Mouse (Mus musculus): ENCODE measurements around the gene Nxph3.
A peak's percentile ranks its signal among the peaks of the same experiment; 100 is the strongest.

The Nxph3 gene

GRCm38 (mm10) chr11:95490104-95490503, 24.3 kb downstream of the Nxph3 start:
- DNase-seq: no peak

GRCm38 (mm10) chr11:95487237-95487636, 27.1 kb downstream of the Nxph3 start:
- DNase-seq: no peak

- no peak for DNase-seq
Measured at GRCm38 (mm10) chr11:95485634-95486033, 28.7 kb downstream of the Nxph3 start.

- DNase-seq: no peak
Measured at GRCm38 (mm10) chr11:95480662-95481061, 33.7 kb downstream of the Nxph3 start.

- DNase-seq: no peak
Measured at GRCm38 (mm10) chr11:95479458-95479857, 34.9 kb downstream of the Nxph3 start.

GRCm38 (mm10) chr11:95476323-95476722, 38.0 kb downstream of the Nxph3 start:
- peak; percentile 60 for DNase-seq

- no peak for DNase-seq
Measured at GRCm38 (mm10) chr11:95473456-95473855, 40.9 kb downstream of the Nxph3 start.

GRCm38 (mm10) chr11:95472942-95473341, 41.4 kb downstream of the Nxph3 start:
- DNase-seq: no peak

GRCm38 (mm10) chr11:95467731-95468130, 46.6 kb downstream of the Nxph3 start:
- DNase-seq: no peak

GRCm38 (mm10) chr11:95462168-95462567, 52.2 kb downstream of the Nxph3 start:
- DNase-seq: no peak

- no peak for DNase-seq
Measured at GRCm38 (mm10) chr11:95460872-95461271, 53.5 kb downstream of the Nxph3 start.
